Comparison of ENCODE assay signal across 10 mouse cellular contexts in the genomic region with DNA sequence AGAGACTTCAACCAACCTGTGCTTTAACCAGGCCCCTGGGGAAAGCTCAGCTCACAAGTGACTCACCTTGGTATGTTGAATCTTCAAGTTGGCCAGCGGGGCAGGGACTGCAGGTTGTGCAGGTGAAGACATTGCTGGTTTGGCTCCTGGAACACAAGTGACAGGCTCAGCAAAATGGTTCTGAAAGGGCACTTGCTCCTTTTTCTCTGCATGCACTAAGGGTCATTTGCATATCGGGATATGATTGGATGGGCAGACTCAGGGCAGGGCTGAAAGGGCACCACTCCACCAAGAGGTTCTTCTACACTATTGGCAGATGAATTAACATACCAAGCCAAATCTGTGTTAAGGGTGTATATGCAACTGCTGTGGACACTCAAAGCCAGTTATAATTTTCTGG. TPM values are rescaled to one million over a fixed set of nuclear protein-coding genes. Genes with fewer than 3 reads are reported as not detected.
A peak's percentile ranks its signal among the peaks of the same experiment; 100 is the strongest.
DNase-seq lines count a peak whose midpoint lies in the region; ATAC-seq and TF ChIP-seq lines count a peak whose summit lies in the region.
"Had no signal": no experiment of that assay in that cellular context is flagged by ENCODE, and none has a peak within 500 bp of the region (broad histone marks: within the 10 kb centered on the region; RNA-seq: fewer than 3 reads in every experiment).

TSS of gene Aldh1a7 (minus strand) at position 182 of the 400 bp plus-strand sequence.

- peak; percentile 100 for ATAC-seq in megakaryocyte-erythroid progenitor cell, adult 5-6 weeks (replicated peaks; ENCODE audit: low FRiP score, low TSS enrichment, poor library complexity, severe bottlenecking)

- H3K4me3 ChIP-seq in left cerebral cortex, adult 2 months, result no peak within 1 kb of the TSS
- H3K4me3 ChIP-seq in layer of hippocampus, adult 2 months, result no peak within 1 kb of the TSS
- H3K4me3 ChIP-seq: embryonic facial prominence, embryonic 13.5 days; neural tube, embryonic 13.5 days had no signal

- no peak for DNase-seq in adrenal gland, adult 18-20 months (ENCODE audit: low spot score in 2 of 2)
- no peak for DNase-seq in adrenal gland, postnatal 4 days (ENCODE audit: low spot score in 2 of 2)
- peak; percentile 46 for DNase-seq in embryo, embryonic 10 days (ENCODE audit: low spot score)
- DNase-seq in kidney, postnatal 36 days, result peak; percentile 29 to 48
- DNase-seq in left cerebral cortex, adult 2 months (ENCODE audit: extremely low spot score in 1 of 2, low spot score in 2 of 2), result no peak
- no peak for DNase-seq in layer of hippocampus, adult 2 months (ENCODE audit: low spot score in 2 of 2)
- DNase-seq in frontal cortex, postnatal 36 days (ENCODE audit: low spot score in 2 of 2), result no peak

- intact Hi-C loops in left cerebral cortex, adult 2 months (cut with DNase I), result loop anchor here (10.0 kb wide), 1 partner anchor 363 kb away; no protein-coding TSS in a partner anchor

- no peak for TF ChIP-seq CTCF in left cerebral cortex, adult 2 months (IDR thresholded peaks at IDR 0.05)
- no peak for TF ChIP-seq CTCF in layer of hippocampus, adult 2 months (conservative IDR thresholded peaks at IDR 0.05)

- H3K27ac ChIP-seq in left cerebral cortex, adult 2 months, result no peak within 1 kb of the TSS
- H3K27ac ChIP-seq in layer of hippocampus, adult 2 months, result no peak within 1 kb of the TSS
- H3K27ac ChIP-seq: embryonic facial prominence, embryonic 13.5 days; neural tube, embryonic 13.5 days had no signal

RNA-seq across cellular contexts. Expression of gene Aldh1a7, which starts in this region (rescaled TPM):
- total RNA-seq in adrenal gland, adult 18-20 months (2021), result 10 to 100 TPM; 10.3 to 66.0 TPM
- total RNA-seq in adrenal gland, postnatal 4 days (2021), result 1 to 10 TPM; 2.4 to 4.6 TPM
- 35.7 and 41.4 TPM in 2 replicates for total RNA-seq in megakaryocyte-erythroid progenitor cell, adult 5-6 weeks (2014; fragmentation: Nextera tagmentation)
- 48.1 and 52.1 TPM in 2 replicates for total RNA-seq in megakaryocyte-erythroid progenitor cell, adult 5-6 weeks (2017)
- under 1 TPM; 0.91 TPM for total RNA-seq in left cerebral cortex, adult 2 months (2021)
- total RNA-seq in layer of hippocampus, adult 2 months (2021), result under 1 TPM; 0.18 to 0.44 TPM

Comparison
In these comparisons a context has a peak if more than half of its experiments do, and no peak if none do; other contexts are left out.
1. DNase-seq: peak in embryo, embryonic 10 days (single experiment) and kidney, postnatal 36 days (2 of 2); none in adrenal gland, adult 18-20 months (0 of 2), adrenal gland, postnatal 4 days (0 of 2), left cerebral cortex, adult 2 months (0 of 2), layer of hippocampus, adult 2 months (0 of 2) and frontal cortex, postnatal 36 days (0 of 2).